Mouse (Mus musculus): ENCODE measurements around the gene Negr1.

Gene Negr1

DNA sequence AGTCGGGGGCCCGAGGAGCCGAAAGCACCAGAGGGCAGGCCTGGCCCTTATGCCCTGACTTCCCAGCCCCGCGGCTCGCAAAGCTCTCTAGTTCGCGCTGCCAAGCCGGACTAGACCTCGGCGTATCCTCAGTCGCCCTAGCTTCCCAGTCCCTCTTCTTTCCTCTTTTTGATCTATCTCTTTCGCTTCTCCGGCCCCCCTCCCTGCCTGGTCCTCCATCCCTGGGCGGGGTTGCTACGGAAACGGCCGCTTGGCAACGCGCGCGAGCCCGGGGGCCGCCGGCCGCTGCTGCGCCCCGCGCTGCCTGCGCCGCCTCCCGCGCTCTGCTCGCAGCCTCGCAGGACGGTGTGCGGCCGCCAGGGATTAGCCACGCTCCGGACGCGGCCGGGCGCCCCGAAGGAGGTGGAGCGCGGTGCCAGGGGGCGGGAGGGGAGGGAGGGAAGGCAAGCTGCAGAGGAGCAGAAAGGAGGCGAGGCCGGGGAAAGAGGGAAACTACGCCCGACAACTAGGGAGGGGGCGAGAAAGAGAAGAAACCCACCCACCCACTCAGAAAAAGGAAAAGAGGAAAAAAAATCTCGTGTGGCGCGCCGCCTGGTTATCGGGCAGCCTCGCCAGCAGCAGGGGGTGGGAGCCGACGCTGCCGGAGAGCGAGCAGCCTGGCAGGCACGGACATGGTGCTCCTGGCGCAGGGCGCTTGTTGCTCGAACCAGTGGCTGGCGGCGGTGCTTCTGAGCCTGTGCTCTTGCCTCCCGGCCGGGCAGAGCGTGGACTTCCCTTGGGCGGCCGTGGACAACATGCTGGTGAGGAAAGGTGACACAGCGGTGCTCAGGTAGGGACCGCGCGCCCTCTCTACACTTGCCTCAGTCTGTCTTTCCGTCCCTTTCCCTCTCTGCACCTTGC lies at the start of gene Negr1:
TSS of gene Negr1 (plus strand) at position 271 of the 900 bp plus-strand sequence.
- peak; percentile 92 for DNase-seq

DNA sequence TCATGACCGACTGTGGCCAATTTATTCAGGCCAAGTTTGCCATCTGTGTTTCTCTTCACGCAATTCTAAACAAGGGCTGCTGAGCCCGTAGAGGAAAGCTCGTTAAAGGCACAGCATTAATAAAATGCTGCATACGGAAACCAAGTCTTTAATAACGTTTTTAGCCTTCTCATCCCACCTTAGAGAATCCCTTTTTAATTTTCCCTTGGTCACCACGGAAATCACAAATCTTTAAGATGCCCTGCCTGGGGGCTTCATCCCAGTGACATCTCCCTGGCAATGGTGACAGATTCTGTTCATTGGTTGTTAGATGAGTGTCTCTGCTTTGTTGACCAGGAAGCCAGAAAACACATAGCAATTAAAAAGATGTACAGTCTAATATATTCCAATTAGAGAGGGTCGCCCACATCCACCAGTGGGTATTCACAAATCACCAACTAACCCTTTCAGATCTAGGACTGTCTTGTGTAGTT lies 35.1 kb upstream of the Negr1 start:
- peak; percentile 39 for DNase-seq

DNA sequence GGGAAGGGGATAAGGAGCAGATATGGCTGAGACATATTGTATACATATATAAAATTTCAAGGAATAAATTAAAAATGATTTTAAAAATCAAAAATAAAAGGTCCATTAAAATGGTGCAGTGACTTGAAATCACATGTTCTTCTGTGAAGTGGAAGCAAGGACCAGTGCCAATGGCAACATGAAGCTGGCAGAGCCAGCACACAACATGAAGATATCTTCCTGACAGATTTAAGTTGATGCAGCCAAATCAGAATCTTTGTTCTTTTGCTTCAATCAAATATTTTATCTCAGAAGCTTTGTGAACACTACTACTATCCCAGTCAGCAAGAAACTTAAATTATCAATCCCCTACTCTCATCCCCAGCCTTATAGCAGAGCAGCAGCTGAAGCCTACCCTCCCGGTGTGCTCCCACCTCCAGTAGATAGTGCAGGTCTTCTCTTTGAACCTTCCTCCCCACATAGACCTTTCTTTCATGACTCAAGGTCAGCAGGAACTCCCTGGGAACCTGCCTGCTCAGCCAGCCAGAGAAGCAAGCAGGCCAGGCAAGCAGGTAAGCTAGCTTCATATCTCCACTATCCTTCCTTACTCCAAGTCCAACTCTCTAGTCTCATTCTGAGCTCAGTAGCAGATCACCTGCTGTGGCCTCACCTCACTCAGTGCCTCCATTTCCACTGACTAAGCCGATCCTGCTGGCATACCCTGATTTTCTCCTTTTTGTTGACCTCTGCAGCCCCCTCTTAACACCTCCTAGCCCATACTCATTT lies 34.2 kb upstream of the Negr1 start:
- peak; percentile 62 for DNase-seq

- peak; percentile 74 for DNase-seq
These were observed 2.2 kb upstream of the Negr1 start for GRCm38 (mm10) chr3:156559441-156559825.

DNA sequence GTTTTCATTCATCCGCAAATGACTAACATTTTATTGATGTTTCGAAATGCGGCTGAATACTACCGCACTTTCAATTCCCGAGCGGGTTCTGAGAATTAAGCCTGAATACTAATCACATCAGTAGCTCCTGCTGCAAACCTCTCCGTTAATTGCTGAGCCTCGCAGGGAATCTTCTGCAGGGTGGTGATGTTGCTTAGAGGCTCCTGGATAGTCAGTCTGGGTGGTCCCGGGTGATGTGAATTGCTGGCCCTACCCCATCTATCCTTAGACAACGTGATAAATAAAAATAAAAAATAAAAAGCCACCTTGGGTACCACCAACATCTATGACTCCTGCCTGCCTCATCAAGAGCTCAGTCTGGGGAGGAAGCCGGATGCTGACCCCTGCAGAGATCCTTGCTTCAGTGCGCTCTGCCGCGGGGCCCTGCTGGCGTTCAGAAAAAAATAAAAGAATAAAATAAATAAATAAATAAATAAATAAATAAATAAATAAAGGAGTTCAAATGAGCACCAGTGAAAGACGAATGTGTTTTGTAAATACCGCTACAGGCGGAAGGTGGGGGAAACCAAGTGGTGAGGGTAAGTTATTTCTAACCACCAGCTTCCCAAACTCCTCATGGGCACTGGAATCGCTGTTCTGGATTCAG lies 1.6 kb upstream of the Negr1 start:
- DNase-seq: no peak

DNA sequence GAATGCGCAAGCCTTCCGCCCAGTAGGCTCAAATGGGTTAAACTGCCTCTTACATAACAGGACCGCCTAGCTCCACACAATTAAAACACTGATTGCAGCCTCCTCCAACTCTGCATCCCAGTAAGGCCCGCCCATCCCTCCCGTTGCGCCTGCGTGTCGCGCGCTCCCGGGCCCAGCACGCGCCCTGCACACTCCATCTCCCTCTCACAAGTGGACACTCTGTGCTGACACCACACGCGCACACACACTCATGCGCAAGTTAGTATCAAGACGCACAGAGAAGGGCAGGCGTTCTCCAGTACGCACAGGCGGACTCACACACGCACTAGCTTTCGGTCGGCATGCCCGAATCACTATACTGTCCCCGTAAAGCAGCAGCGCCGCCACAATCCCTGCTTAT lies 828 bp upstream of the Negr1 start:
- DNase-seq: peak; percentile 95

- DNase-seq: no peak
These were observed 811 bp downstream of the Negr1 start for GRCm38 (mm10) chr3:156562424-156562785.

- peak; percentile 43 for DNase-seq
These were observed 1.2 kb downstream of the Negr1 start for GRCm38 (mm10) chr3:156562796-156563195.

GRCm38 (mm10) chr3:156563353-156563752 lies 1.8 kb downstream of the Negr1 start:
- peak; percentile 53 for DNase-seq

- DNase-seq: no peak
These were observed 11.9 kb downstream of the Negr1 start for GRCm38 (mm10) chr3:156573465-156573864.

GRCm38 (mm10) chr3:156576292-156576691 lies 14.7 kb downstream of the Negr1 start:
- DNase-seq: no peak

- DNase-seq: no peak
These were observed 29.0 kb downstream of the Negr1 start for GRCm38 (mm10) chr3:156590612-156591011.

DNA sequence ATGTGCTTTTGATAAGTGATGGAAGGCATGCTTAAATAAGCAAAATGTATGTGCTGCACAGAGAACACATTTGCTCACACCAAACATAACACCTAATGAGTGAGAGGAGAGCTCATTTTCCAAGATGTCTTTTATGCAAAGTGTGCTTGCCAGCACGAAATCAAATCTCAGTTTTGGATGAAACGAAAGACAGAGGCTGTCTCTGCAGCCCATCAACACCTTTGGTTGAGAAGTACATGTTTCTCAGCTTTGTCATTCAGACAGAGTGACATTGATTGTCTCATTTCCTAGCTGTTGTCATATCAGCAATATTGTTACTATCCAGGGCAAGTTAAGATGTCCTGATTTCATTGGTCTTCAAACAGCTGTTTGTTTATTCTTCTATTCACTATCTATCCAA lies 29.5 kb downstream of the Negr1 start:
- no peak for DNase-seq

DNA sequence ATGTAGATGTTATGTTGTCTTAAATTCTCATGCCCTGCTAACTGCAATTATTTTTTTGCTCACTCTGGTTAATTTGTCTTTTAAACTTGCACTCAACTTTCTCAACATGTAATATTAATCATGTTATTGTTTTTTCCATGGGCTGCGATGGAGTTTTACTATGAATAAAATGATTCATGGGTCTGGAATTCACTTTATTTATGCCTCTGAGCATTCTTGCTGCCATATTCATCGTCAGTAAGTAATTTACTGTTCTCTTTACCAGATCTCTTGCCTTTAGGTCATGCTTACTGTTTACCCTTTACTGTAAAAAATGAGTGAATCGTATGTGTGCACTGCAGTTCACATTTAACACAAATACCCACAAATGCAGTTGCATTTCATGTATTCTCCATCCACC lies 45.3 kb downstream of the Negr1 start:
- no peak for DNase-seq

GRCm38 (mm10) chr3:156619921-156620320 lies 58.3 kb downstream of the Negr1 start:
- DNase-seq: no peak

DNA sequence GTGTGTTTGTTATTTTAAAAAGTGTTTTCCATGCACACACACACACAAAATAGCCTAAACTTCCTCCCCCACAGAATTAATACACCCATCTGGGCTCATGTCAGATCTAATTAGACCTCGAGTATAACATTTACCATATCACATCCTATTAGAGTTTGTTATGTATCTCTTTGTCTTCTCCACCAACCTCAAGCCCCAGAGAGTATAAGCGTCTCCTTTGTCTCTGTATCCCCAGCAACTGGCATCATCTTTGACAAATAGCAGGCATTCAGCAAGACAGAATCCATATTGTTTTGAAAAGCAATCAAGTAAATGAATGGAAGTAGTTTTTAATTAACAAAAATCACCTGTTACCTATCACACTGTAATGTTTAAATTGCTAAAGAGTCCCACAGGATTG lies 67.0 kb downstream of the Negr1 start:
- no peak for DNase-seq

GRCm38 (mm10) chr3:156632942-156633341 lies 71.3 kb downstream of the Negr1 start:
- no peak for DNase-seq

DNA sequence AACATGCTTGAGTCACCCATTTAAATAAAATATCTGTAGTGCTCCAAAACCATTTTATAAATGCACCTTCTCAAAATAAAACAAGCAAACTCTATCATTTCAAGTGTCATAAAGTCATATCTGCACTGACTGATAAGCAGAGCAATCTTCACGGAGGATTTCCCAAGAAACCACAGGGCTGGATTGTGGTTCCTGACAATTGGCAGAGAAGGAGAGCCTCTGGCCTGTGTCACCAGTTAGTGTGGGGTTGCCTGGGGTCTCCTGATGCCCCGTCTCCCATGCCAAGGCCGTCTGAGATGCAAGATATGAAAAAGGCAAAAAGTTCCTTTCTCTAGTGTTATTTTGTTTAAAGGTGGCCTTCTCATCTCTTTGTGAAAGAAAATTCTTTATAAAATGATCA lies 77.8 kb downstream of the Negr1 start:
- no peak for DNase-seq

DNA sequence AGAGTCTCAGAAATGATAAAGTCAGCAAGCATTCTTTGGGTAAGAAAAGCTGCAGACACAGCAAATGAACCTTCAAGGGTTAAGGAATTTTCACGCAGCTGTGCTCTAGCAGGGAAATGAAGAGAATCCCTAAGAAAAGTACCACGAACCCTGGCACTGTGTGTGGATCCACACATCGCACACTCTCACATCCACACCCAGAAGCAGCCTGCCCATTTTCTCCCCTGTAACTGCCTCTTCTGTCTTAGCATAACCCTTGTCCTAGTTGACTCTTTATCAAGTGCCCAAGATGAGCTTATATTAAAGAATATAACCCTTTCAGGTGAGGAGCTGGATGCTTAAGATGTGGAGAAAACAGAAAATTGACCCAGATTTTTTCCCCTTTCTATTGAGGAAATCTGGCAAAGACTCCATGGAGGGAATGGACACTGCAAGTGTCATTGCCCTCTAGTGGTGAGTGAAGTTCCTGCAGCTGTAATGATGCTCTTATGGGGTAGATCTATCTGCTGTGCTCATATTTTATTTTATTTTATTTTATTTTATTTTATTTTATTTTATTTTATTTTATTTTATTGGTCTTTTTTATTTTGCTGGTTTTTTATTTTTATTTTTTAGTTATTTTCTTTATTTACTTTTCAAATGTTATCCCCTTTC lies 82.2 kb downstream of the Negr1 start:
- DNase-seq: no peak

GRCm38 (mm10) chr3:156648378-156648777 lies 86.8 kb downstream of the Negr1 start:
- DNase-seq: no peak

- DNase-seq: no peak
These were observed 101.0 kb downstream of the Negr1 start for GRCm38 (mm10) chr3:156662553-156662952.

GRCm38 (mm10) chr3:156672560-156672959 lies 111.0 kb downstream of the Negr1 start:
- no peak for DNase-seq

DNA sequence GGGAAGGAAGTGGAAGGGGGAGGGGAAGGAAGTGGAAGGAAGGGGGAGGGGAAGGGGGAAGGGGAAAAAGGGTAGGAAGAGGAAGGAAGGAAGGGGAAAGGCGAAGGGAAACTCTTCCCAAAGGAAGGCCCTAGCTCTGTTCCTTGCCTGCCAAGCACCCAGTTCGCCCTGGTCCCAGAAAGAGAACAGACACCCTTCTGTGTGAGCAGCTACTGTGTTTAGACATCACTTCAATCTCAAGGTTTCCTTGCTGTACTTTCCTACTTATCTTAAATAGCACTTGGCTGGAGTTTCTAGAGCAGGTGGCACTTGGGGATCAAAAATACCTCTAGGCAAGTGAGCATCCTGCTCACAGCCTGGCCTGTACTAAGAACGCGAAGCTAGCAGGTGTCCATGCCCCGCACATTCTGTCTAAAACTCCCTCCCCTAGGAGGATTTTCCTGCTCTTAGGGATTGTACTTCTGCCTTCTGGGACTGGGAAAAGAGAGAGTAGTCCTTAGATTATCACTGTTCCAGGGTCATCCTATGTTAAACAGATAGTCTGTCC lies 128.5 kb downstream of the Negr1 start:
- DNase-seq: peak; percentile 70

All from cerebellum, adult 9-11 months (tissue).